Mouse (Mus musculus) kidney, adult 2 months (tissue): Measurements from ENCODE around the gene B3gnt6.
A peak's percentile ranks its signal among the peaks of the same experiment; 100 is the strongest.

Experiments used
- CTCF ChIP-seq: fragments of 200-500 bp; conservative IDR thresholded peaks from 2 replicates; pipeline ENCODE4 v1.5.1; 2011; ENCODE audit warnings: low read depth, mild to moderate bottlenecking, control low read depth, low read length, moderate library complexity, mixed read lengths; ENCODE audit not compliant: insufficient read depth, insufficient read length
- POLR2A ChIP-seq: fragments of 200-500 bp; IDR thresholded peaks from one replicate; pipeline ENCODE4 v1.6.1; 2011; ENCODE audit warnings: low read depth, low read length, control low read depth

- TF ChIP-seq CTCF (peak; percentile 63), POLR2A (no peak)
These were observed 48.8 kb downstream of the B3gnt6 start for GRCm38 (mm10) chr7:98150525-98150924.
